1 mouse cellular context compared by ENCODE assay signal in the genomic region with DNA sequence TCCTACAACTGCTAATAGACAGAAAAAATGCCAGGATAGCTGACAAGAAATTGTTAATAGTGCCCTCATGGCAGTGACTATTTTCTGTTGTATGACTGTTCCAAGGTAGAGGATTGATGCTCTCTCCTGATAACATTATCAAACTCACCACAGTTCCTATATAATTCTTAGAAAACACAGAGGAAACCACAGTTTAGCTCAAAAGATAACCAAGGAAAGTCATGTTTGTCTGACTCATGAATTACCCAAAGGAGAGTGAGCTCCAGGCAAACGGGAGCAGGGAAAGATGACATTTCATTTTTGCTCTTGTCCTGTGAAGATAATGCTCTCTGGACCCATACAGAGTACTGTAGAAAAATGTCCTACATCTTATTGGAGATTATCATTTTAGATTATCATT.
TF ChIP-seq lines count a peak whose summit lies in the region.

No protein-coding gene starts in this region.

TF ChIP-seq in MEL, 35 proteins besides CTCF, POLR2A, EP300 and RAD21 (continued from another document):
- TF ChIP-seq E2F4 (IDR thresholded peaks at IDR 0.05; ENCODE audit: borderline replicate concordance, low read depth, low read length) (no peak), TAL1 (IDR thresholded peaks at IDR 0.05; ENCODE audit: low read length) (no peak), MAZ (IDR thresholded peaks at IDR 0.05; ENCODE audit: low read depth, low read length) (0 out of 2 replicates have a peak, but pooled peaks have one; percentile 0), USF2 (IDR thresholded peaks at IDR 0.05; ENCODE audit: borderline replicate concordance in 1 of 2, insufficient read depth in 1 of 2, low read depth in 1 of 2, low read length in 2 of 2) (no peak), GABPA (IDR thresholded peaks at IDR 0.05; ENCODE audit: low read depth, low read length) (0 out of 2 replicates have a peak, but pooled peaks have one; percentile 38), TCF12 (IDR thresholded peaks at IDR 0.05; ENCODE audit: low read depth, low read length) (peak; percentile 92), NELFE (IDR thresholded peaks at IDR 0.05; ENCODE audit: low read depth, low read length) (no peak), CHD1 (IDR thresholded peaks at IDR 0.05; ENCODE audit: low read depth, low read length) (no peak), ZKSCAN1 (IDR thresholded peaks at IDR 0.05; ENCODE audit: low read depth, low read length) (no peak), ZMIZ1 (IDR thresholded peaks at IDR 0.05; ENCODE audit: low read depth, low read length) (no peak), BHLHE40 (IDR thresholded peaks at IDR 0.05; ENCODE audit: borderline replicate concordance, low read depth, low read length) (0 out of 2 replicates have a peak, but pooled peaks have one; percentile 32), TBP (IDR thresholded peaks at IDR 0.05; ENCODE audit: low read depth, low read length) (no peak), SMC3 (IDR thresholded peaks at IDR 0.05; ENCODE audit: low read depth, low read length) (no peak), JUND (IDR thresholded peaks at IDR 0.05; ENCODE audit: low read depth, low read length) (peak; percentile 81), ELF1 (IDR thresholded peaks at IDR 0.05; ENCODE audit: low read depth, low read length) (no peak), NRF1 (IDR thresholded peaks at IDR 0.05; ENCODE audit: insufficient read depth, low read depth, low read length, poor library complexity, severe bottlenecking) (no peak)
